Mouse (Mus musculus) heart, postnatal 0 days (tissue): Measurements from ENCODE around the gene Lgals9.

Source experiments
- CTCF ChIP-seq: IDR thresholded peaks from 2 replicates; pipeline ENCODE4 v1.5.1; 2016; ENCODE audit warnings: antibody characterized with exemption, control low read depth, low read depth
- EP300 ChIP-seq: IDR thresholded peaks from 2 replicates; pipeline ENCODE4 v1.6.1; 2016; ENCODE audit warnings: antibody characterized with exemption, low read depth

GRCm38 (mm10) chr11:78924916-78925315 lies 59.8 kb downstream of the Lgals9 start:
- TF ChIP-seq EP300 (no peak), CTCF (no peak)
